Mouse (Mus musculus): ENCODE results near the gene Ephb1.

Gene Ephb1

DNA sequence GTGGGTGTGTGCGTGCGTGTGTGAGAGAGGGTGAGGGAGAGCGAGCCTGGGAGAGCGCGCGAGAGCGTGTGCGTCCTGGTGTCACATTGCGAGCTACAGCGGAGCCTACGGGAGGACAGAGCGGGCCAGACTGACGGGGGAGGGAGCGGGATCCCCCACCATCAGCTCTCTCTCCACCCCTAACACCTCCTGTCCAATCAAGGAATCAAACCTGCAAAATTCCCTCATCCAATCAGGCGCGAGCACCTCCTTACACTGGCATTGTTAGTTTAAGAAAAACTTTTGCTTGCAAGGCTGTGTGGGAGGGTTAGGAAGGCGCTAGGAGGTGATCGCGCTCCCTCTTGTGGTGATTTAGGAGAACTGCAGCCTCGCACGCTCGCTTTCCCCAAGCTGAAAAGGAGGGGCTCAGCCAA, at the start of gene Ephb1:
Gene Ephb1 (minus strand): TSS at position 133 of the 413 bp plus-strand sequence.
- DNase-seq (ENCODE audit: low read depth, low spot score) = peak; percentile 99

GRCm38 (mm10) chr9:102403086-102404021, 48.9 kb upstream of the Ephb1 start:
- peak; percentile 77 for DNase-seq (ENCODE audit: low read depth, low spot score)

DNA sequence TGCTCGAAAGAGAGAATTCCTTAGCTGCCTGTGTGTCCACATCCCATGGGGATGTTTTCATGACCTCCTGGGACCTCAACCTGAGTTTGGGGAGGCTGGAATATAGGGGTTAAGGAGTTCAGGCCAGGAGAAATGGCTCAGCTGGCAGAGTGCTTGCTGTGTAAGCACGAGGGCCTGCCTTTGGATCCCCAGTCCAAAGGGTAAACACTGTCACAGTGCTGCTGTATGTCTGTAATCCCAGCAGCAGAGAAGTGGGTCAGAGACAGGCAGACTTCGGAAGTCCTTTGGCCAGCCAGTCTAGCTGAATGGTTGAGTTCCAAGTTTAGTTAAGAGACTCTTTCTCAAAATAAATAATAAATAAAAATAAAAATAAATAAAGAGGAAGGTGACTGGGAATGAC, 48.2 kb upstream of the Ephb1 start:
- DNase-seq (ENCODE audit: low read depth, low spot score) = no peak

GRCm38 (mm10) chr9:102388266-102388665, 33.8 kb upstream of the Ephb1 start:
- DNase-seq (ENCODE audit: low read depth, low spot score) = no peak

GRCm38 (mm10) chr9:102386816-102387215, 32.3 kb upstream of the Ephb1 start:
- no peak for DNase-seq (ENCODE audit: low read depth, low spot score)

DNA sequence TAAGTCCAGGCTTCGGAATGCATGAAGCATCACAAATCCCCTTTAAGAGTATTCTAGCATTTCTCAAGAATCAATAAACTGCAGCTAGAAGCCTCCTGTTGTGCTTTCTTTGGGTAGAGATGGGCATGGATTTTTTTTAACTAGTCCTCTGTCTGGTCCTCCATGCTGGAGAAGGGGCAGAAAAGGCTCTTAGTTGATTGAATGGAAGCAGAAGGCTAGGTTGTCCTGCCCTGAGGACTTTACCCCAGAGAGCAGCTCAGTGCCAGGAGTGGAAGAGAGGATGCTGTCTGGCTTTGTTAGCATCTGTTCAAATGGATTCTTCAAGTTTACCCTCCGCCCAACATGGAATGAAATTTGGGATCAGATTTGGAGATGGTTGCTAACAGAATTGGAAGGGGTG, 25.7 kb upstream of the Ephb1 start:
- no peak for DNase-seq (ENCODE audit: low read depth, low spot score)

- DNase-seq (ENCODE audit: low read depth, low spot score) = no peak
Measured at GRCm38 (mm10) chr9:102374661-102375060, 20.2 kb upstream of the Ephb1 start.

- no peak for DNase-seq (ENCODE audit: low read depth, low spot score)
Measured at GRCm38 (mm10) chr9:102373886-102374285, 19.4 kb upstream of the Ephb1 start.

DNA sequence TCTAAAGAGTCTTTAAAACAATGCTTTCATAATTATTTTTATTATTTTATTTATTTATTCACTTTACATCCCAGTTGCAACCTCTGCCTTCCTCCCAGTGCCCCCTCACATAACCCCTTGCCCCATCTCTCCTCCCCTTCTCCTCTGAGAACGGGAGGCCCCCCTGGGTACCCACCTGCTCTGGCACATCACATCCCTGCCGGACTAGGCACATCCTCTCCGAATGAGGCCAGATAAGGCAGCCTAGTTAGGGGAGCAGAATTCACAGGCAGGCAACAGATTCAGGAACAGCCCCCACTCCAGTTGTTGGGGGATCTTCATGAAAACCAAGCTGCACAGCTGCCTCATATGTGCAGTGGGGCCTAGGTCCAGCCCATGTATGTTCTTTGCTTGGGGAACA, 17.4 kb upstream of the Ephb1 start:
- DNase-seq (ENCODE audit: low read depth, low spot score) = no peak

DNA sequence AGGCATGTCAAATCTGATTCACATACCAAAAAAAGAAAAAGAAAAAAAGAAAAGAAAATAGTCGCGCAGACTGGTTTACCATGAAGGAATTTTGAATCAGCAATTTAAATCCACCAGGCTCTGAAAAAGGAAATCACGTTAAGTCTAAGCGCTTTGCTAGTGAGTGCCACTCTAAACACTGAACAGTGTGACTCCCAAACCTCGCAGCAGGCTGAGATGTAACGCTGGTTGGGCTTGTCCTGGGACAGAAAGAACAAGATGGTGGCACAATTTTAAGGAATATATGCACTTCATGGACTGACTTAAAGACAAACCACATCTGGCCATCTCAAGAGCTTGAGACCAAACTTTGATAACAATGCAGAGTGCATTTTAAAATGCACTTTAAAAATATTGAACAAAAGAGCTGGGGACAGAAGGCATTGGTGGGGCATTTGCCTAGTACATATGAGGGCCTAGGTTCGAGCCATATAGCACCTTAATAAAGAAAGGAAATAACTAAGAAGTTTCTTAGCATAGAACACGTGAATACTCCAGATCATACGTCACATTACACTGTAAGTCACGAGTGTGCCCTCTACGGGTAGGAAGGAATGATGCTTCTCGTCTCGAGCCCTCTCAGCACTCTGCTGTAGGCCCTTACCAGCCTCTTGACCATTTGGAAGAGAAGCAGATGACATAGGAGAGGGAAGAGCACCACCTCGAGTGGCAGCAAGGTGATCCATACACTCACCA, 16.7 kb upstream of the Ephb1 start:
- no peak for DNase-seq (ENCODE audit: low read depth, low spot score)

DNA sequence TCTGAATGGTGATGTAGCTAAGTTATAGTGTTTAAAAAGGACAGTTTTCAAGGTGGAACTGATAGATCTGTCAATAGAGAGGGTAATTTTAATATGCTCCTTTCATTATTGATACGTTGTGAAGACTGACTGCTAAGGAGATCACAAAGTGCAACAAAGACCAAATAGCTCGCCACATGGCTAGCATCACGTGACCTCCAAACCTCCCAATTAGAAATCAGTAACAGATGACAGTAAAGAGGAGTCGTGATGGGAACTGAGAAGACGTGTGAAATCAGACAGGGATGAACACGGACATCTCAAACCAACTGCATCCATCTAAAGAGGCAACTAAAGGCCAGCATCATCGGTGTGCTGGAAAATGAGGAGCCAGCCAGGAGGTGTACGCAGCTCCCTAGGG, 15.6 kb upstream of the Ephb1 start:
- DNase-seq (ENCODE audit: low read depth, low spot score) = no peak

DNA sequence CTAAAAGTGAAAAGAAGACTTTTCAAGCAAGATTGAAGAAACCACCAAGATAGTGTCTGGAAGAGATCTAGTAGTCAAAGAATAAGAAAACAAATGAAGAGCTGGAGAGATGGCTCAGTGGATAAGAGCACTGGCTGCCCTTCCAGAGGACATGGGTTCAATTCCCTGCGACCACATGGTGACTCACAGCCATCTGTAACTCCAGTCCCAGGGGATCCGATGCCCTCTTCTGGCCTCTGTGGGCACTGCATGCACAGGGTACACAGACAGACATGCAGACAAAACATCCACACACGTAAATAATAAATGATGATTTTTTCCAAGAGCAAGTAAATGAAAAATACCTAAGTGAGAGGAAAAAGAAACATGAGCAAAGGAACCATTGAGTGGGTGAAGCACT, 14.6 kb upstream of the Ephb1 start:
- DNase-seq (ENCODE audit: low read depth, low spot score) = no peak

GRCm38 (mm10) chr9:102367796-102368195, 13.3 kb upstream of the Ephb1 start:
- no peak for DNase-seq (ENCODE audit: low read depth, low spot score)

- peak; percentile 74 for DNase-seq (ENCODE audit: low read depth, low spot score)
Measured at GRCm38 (mm10) chr9:102365536-102365935, 11.0 kb upstream of the Ephb1 start.

DNA sequence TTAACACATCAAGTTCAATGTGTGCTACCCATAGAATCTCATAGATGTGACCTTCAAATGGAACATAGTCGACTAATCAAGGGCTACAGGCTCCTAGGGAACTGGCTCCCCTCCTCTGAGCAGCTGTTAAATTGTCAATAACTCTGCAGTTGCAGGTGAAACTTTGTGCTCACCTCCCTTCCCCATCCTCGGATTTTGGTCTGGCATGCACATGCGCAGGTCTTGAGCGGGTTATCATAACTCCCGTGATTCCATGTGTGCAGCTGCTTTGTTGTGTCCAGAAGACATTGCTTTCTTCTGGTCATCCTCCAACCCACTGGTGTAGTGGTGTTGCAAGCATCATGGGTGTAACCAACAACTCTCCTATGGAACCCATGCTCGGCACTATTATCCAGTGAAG, 4.8 kb upstream of the Ephb1 start:
- no peak for DNase-seq (ENCODE audit: low read depth, low spot score)

DNA sequence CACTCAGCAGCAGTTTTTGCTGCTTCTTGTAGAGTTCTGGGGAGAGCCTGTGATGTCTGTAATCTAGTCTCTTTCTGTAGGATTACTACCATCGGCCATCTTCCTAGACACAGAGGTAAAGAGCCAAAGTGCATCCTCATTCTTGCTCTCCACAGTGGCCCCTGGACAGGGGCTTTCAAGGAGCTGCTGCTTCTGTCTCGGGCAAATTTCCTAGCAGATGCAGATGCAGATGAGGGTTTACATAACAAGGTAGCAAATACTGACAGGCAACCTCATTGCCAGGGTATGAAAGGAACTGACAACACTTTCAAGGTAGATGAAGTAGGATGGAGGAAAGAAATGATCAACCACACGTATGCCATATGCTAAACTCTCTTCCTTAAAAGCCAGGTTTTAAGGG, 4.2 kb upstream of the Ephb1 start:
- no peak for DNase-seq (ENCODE audit: low read depth, low spot score)

DNA sequence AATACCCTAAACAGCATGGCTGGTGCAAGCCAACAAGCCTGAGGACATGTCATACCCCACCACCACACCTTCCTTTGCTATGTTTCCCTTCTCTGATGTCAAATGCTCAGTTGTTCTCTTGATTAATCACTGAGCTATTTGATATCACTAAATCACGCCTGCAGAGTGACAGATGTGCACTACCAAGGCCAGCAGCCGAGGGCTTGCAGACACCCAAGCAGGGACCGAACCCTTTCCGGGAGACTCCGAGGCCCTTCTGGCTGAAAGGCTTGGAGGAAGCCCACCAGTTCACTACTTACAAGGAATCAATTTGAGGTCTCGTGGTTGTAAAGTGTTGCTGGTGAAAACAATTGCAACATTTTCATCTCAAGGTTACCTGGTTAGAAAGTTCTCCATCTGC, 3.5 kb upstream of the Ephb1 start:
- no peak for DNase-seq (ENCODE audit: low read depth, low spot score)

DNA sequence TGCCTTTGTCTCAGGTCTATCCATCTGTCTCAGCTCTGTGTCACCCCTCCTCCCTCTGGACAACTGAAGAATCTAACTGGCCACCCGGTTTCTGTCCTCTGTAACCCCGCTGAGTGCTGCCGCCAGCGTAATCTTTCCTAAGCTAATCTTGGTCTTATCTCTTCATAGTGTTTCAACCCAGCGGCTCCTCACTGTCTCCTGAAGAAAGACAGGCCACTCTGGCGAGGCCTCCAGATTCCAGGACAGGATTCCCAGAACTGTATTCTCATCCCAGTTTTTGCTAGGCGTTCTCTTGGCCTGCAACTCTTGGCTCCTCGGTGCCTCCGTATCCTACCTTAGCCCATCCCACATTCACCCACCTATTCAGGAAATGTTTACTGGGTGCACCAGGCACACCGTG, 2.0 kb upstream of the Ephb1 start:
- DNase-seq (ENCODE audit: low read depth, low spot score) = no peak

DNA sequence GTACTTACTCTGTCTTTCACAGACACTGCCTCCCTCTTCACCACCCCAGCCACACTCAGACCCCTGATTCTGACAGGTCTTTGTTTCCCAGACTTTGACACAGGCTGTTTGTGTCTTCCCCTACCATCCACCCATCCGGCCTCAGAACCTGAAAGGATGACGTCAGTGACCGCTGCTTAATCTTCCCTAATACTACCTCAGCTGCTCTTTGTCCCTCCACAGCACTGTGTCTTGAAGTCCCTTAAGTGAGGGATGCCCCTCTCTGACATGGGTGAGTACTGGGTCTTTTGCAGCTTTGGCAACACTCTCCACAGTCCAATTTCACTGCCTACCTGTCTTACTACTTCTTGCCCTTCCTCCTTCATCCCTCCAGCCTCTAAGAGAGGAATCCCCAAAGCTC, 1.2 kb upstream of the Ephb1 start:
- no peak for DNase-seq (ENCODE audit: low read depth, low spot score)

DNA sequence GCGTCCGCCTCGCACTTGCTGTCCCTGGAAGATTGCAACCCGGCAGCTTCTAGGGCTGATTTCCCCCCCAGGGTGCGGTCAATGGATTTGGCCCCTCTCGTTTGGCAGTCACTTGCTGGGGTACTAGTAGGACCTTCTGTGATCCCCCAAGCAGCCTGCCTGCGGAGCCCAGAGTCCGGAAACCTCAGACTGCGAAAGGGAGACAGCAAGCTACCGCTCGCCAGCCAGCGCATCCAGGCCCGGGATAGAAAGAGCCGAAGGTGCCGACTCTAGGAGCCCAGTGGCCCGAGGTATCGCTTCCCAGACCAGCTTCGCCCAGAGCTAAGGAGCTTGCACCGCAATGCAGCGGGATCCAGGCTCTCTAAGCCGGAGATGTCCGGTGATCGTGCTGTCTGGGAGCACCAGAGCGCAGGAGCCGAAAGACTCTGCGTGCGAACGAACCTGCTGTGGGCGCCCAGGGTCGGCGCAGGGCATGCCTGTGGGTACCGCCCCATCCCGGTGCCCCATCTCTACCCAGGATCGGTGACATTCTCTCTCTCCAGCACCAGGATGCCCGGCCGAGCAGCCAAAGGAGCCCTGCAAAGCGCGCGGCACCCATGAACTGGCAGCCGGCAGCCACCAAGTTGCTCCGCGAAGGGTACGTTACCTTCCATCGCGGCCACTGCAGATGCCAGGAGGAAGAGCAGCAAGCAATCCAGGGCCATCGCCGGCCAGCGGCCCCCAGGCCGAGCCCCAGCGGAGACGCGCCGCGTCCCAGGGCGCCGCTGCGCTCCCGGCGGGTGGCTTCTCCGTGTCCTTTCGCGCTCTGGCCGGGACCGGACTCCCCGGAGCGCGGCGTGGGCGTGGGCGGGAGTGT, 629 bp downstream of the Ephb1 start:
- DNase-seq (ENCODE audit: low read depth, low spot score) = peak; percentile 66

GRCm38 (mm10) chr9:102353056-102353635, 1.3 kb downstream of the Ephb1 start:
- DNase-seq (ENCODE audit: low read depth, low spot score) = peak; percentile 56

Measured in brain, adult 2 months (tissue).